7 mouse cellular contexts compared by ENCODE assay signal in genomic region chr8:106892806-106893451, GRCm38 (mm10). TPM values are rescaled to one million over a fixed set of nuclear protein-coding genes. Genes with fewer than 3 reads are reported as not detected.
DNase-seq lines count a peak whose midpoint lies in the region; ATAC-seq and TF ChIP-seq lines count a peak whose summit lies in the region.

No protein-coding gene starts in this region.

- TF ChIP-seq POLR2A in spleen, adult 2 months (IDR thresholded peaks at IDR 0.05; ENCODE audit: low read depth, low read length), result no peak

- H3K27me3 ChIP-seq in spleen, adult 2 months (ENCODE audit: control insufficient read depth, insufficient read depth, low read length), result no peaks in the 10 kb centered on the region
- no peaks in the 10 kb centered on the region for H3K27me3 ChIP-seq in forebrain, embryonic 12.5 days
- no peaks in the 10 kb centered on the region for H3K27me3 ChIP-seq in midbrain, embryonic 10.5 days (ENCODE audit: low read depth, poor library complexity, severe bottlenecking)

- H3K27ac ChIP-seq in spleen, adult 2 months (ENCODE audit: insufficient read depth, low read length), result peak overlapping the region; percentile 94
- peak overlapping the region; percentile 97 for H3K27ac ChIP-seq in forebrain, embryonic 12.5 days
- H3K27ac ChIP-seq in midbrain, embryonic 10.5 days (replicated peaks), result peak overlapping the region; percentile 100

- TF ChIP-seq CTCF in spleen, adult 2 months (IDR thresholded peaks at IDR 0.05; ENCODE audit: extremely low read depth, insufficient read depth, insufficient read length, insufficient replicate concordance), result no peak

- H3K9ac ChIP-seq in forebrain, embryonic 12.5 days, result peak overlapping the region; percentile 96

- ATAC-seq in forebrain, embryonic 12.5 days (ENCODE audit: low FRiP score), result peak; percentile 86

- H3K4me1 ChIP-seq in spleen, adult 2 months (ENCODE audit: control insufficient read depth, insufficient read depth, insufficient read length), result no peaks in the 10 kb centered on the region; the same call in none of the 2 replicates
- H3K4me1 ChIP-seq in forebrain, embryonic 12.5 days, result peaks cover 25% of the 10 kb centered on the region
- H3K4me1 ChIP-seq in midbrain, embryonic 10.5 days, result peaks cover 38% of the 10 kb centered on the region

- peak in 1 of 2 experiments; percentile 44 for DNase-seq in spleen, adult 2 months (ENCODE audit: low read depth in 1 of 2, low spot score in 2 of 2)
- no peak for DNase-seq in spleen, postnatal 36 days (ENCODE audit: low spot score in 2 of 2)
- DNase-seq in adrenal gland, postnatal 36 days, result peak; percentile 69 to 78
- peak; percentile 76 to 85 for DNase-seq in kidney, postnatal 4 days
- DNase-seq in midbrain, embryonic 10.5 days (ENCODE audit: low spot score), result peak; percentile 82
- no peak for DNase-seq in layer of hippocampus, adult 9-10 months (ENCODE audit: low spot score)

- 2% methylated on average over 46 of the region's 57 CpGs for WGBS in spleen, adult 2 months
- 1% methylated on average over 48 of the region's 57 CpGs for WGBS in forebrain, embryonic 12.5 days
- under 1% methylated on average over 57 of the region's 57 CpGs for WGBS in midbrain, embryonic 10.5 days

- no peaks in the 10 kb centered on the region for H3K9me3 ChIP-seq in forebrain, embryonic 12.5 days
- H3K9me3 ChIP-seq in midbrain, embryonic 10.5 days (replicated peaks), result no peaks in the 10 kb centered on the region

- H3K4me3 ChIP-seq in spleen, adult 2 months (ENCODE audit: extremely low read depth, insufficient read depth, insufficient read length), result peak overlapping the region; percentile 72
- H3K4me3 ChIP-seq in forebrain, embryonic 12.5 days (replicated peaks), result peak overlapping the region; percentile 94
- H3K4me3 ChIP-seq in midbrain, embryonic 10.5 days, result peak overlapping the region; percentile 99

- H3K36me3 ChIP-seq in spleen, adult 2 months (ENCODE audit: control insufficient read depth, insufficient read depth, low read length), result peaks cover 1% of the 10 kb centered on the region; the same call in 1 of the 2 replicates
- H3K36me3 ChIP-seq in forebrain, embryonic 12.5 days (replicated peaks), result peaks cover 22% of the 10 kb centered on the region
- H3K36me3 ChIP-seq in midbrain, embryonic 10.5 days, result peaks cover 49% of the 10 kb centered on the region

- H3K4me2 ChIP-seq in forebrain, embryonic 12.5 days, result peak overlapping the region; percentile 75

RNA-seq across cellular contexts. Expression of gene Utp4, which starts 0.5 kb away (rescaled TPM):
- polyA plus RNA-seq in spleen, adult 2 months (2012; rRNA removed), result 13.6 and 15.5 TPM in 2 replicates
- 10 to 100 TPM; 48.7 to 50.6 TPM for total RNA-seq in adrenal gland, postnatal 36 days (2021)
- polyA plus RNA-seq in forebrain, embryonic 12.5 days (2016; fragmentation: Nextera tagmentation; extraction: Ambion mirVana), result 59.4 and 59.6 TPM in 2 replicates
- polyA plus RNA-seq in midbrain, embryonic 10.5 days (2016; fragmentation: Nextera tagmentation; extraction: Ambion mirVana), result 77.6 and 93.7 TPM in 2 replicates

RNA-seq across cellular contexts. Expression of gene Has3, which starts 22.9 kb away (rescaled TPM):
- 0.11 and 0.15 TPM in 2 replicates for polyA plus RNA-seq in spleen, adult 2 months (2012; rRNA removed)
- total RNA-seq in adrenal gland, postnatal 36 days (2021), result 1 to 10 TPM in 1 of 2 experiments, under 1 TPM in 1; 0.20 to 1.5 TPM
- 0.56 and 0.62 TPM in 2 replicates for polyA plus RNA-seq in forebrain, embryonic 12.5 days (2016; fragmentation: Nextera tagmentation; extraction: Ambion mirVana)
- 0.07 and 0.12 TPM in 2 replicates for polyA plus RNA-seq in midbrain, embryonic 10.5 days (2016; fragmentation: Nextera tagmentation; extraction: Ambion mirVana)

RNA-seq across cellular contexts. Expression of gene Sntb2, which starts 42.6 kb away (rescaled TPM):
- polyA plus RNA-seq in spleen, adult 2 months (2012; rRNA removed), result 4.9 and 5.5 TPM in 2 replicates
- total RNA-seq in adrenal gland, postnatal 36 days (2021), result 10 to 100 TPM; 28.8 to 39.5 TPM
- 6.9 and 8.9 TPM in 2 replicates for polyA plus RNA-seq in forebrain, embryonic 12.5 days (2016; fragmentation: Nextera tagmentation; extraction: Ambion mirVana)
- polyA plus RNA-seq in midbrain, embryonic 10.5 days (2016; fragmentation: Nextera tagmentation; extraction: Ambion mirVana), result 8.2 and 9.2 TPM in 2 replicates

Comparison
In these comparisons a context has a peak if more than half of its experiments do, and no peak if none do; other contexts are left out.
1. DNase-seq: peak in adrenal gland, postnatal 36 days (2 of 2), kidney, postnatal 4 days (2 of 2) and midbrain, embryonic 10.5 days (single experiment); none in spleen, postnatal 36 days (0 of 2) and layer of hippocampus, adult 9-10 months (single experiment).
2. Peak in every context shown above with its lines, with median percentiles within 50 percentile points of each other: H3K27ac ChIP-seq and H3K4me3 ChIP-seq.